Mouse (Mus musculus) spleen, adult 18-20 months (tissue): ENCODE data around the gene Ttc34.

Experiments
- DNase-seq, 2 experiments: peaks; one replicate each; pipeline ENCODE4 v3.0.0; 2022; ENCODE audit warnings: mixed read lengths in 2 of 2

Gene Ttc34

GRCm38 (mm10) chr4:154837170-154837569, at the start of gene Ttc34:
Gene Ttc34 (plus strand): TSS chr4:154837459.
- peak; percentile 22 to 46 for DNase-seq

GRCm38 (mm10) chr4:154787960-154788702, 49.1 kb upstream of the Ttc34 start:
- no peak for DNase-seq

- no peak for DNase-seq
Measured at GRCm38 (mm10) chr4:154791894-154792293, 45.4 kb upstream of the Ttc34 start.

GRCm38 (mm10) chr4:154793499-154793898, 43.8 kb upstream of the Ttc34 start:
- no peak for DNase-seq

GRCm38 (mm10) chr4:154797834-154798233, 39.4 kb upstream of the Ttc34 start:
- peak in 1 of 2 experiments; percentile 44 for DNase-seq

- no peak for DNase-seq
Measured at GRCm38 (mm10) chr4:154800543-154800942, 36.7 kb upstream of the Ttc34 start.

GRCm38 (mm10) chr4:154802210-154802609, 35.0 kb upstream of the Ttc34 start:
- no peak for DNase-seq

GRCm38 (mm10) chr4:154825662-154826061, 11.6 kb upstream of the Ttc34 start:
- DNase-seq, result peak in 1 of 2 experiments; percentile 21

GRCm38 (mm10) chr4:154826224-154826623, 11.0 kb upstream of the Ttc34 start:
- no peak for DNase-seq

- no peak for DNase-seq
Measured at GRCm38 (mm10) chr4:154827181-154827580, 10.1 kb upstream of the Ttc34 start.

- DNase-seq, result no peak
Measured at GRCm38 (mm10) chr4:154827861-154828610, 9.2 kb upstream of the Ttc34 start.

- DNase-seq, result no peak
Measured at GRCm38 (mm10) chr4:154831915-154832573, 5.2 kb upstream of the Ttc34 start.

- DNase-seq, result no peak
Measured at GRCm38 (mm10) chr4:154836183-154836915, 910 bp upstream of the Ttc34 start.

- DNase-seq, result no peak
Measured at GRCm38 (mm10) chr4:154838741-154839140, 1.5 kb downstream of the Ttc34 start.

GRCm38 (mm10) chr4:154839406-154839805, 2.1 kb downstream of the Ttc34 start:
- DNase-seq, result no peak

- no peak for DNase-seq
Measured at GRCm38 (mm10) chr4:154852696-154853095, 15.4 kb downstream of the Ttc34 start.

- DNase-seq, result no peak
Measured at GRCm38 (mm10) chr4:154853881-154854280, 16.6 kb downstream of the Ttc34 start.

GRCm38 (mm10) chr4:154854676-154855345, 17.6 kb downstream of the Ttc34 start:
- DNase-seq, result no peak

- peak in 1 of 2 experiments; percentile 48 for DNase-seq
Measured at GRCm38 (mm10) chr4:154855721-154856479, 18.6 kb downstream of the Ttc34 start.

GRCm38 (mm10) chr4:154856480-154856837, 19.2 kb downstream of the Ttc34 start:
- no peak for DNase-seq

- no peak for DNase-seq
Measured at GRCm38 (mm10) chr4:154856882-154857281, 19.6 kb downstream of the Ttc34 start.
